Mouse (Mus musculus) lung, embryonic 14.5 days (tissue): ENCODE measurements at regions not wholly inside any gene's neighbourhood (a gene's known extent, or its start where the extent isn't known, plus 50 kb on each side); places are given as distances from the start of the nearest gene placed in this dataset.

ENCODE experiments used
- ATAC-seq: fragments of 200-750 bp; cut with Nextera tagmentation; 2 replicates; pipeline ENCODE4 v1.8.0; 2017; ENCODE audit warnings: mild to moderate bottlenecking, moderate TSS enrichment, moderate library complexity; ENCODE audit not compliant: insufficient read depth
- DNase-seq: peaks from one replicate; pipeline ENCODE4 v3.0.0-alpha.2; 2015
- H3K27ac ChIP-seq: fragments of 300-500 bp; sonication (generic); 2 replicates; pipeline ENCODE4 v1.5.1; 2014; ENCODE audit warnings: low read depth, mild to moderate bottlenecking, moderate library complexity
- H3K27me3 ChIP-seq: fragments of 300-500 bp; sonication (generic); 2 replicates; pipeline ENCODE4 v1.6.1; 2014; ENCODE audit warnings: low read length, control low read depth; ENCODE audit not compliant: insufficient read depth
- H3K36me3 ChIP-seq: fragments of 300-500 bp; sonication (generic); 2 replicates; pipeline ENCODE4 v1.6.1; 2014; ENCODE audit warnings: control low read depth; ENCODE audit not compliant: insufficient read depth
- H3K4me1 ChIP-seq: fragments of 300-500 bp; sonication (generic); 2 replicates; pipeline ENCODE4 v1.6.1; 2014; ENCODE audit warnings: antibody characterized with exemption, control low read depth; ENCODE audit not compliant: insufficient read depth
- H3K4me2 ChIP-seq: fragments of 300-500 bp; sonication (generic); 2 replicates; pipeline ENCODE4 v1.6.1; 2014; ENCODE audit warnings: mild to moderate bottlenecking
- H3K4me3 ChIP-seq: fragments of 300-500 bp; sonication (generic); 2 replicates; pipeline ENCODE4 v1.5.1; 2014; ENCODE audit warnings: low read depth, low read length
- H3K9ac ChIP-seq: fragments of 300-500 bp; sonication (generic); 2 replicates; pipeline ENCODE4 v1.6.1; 2014
- H3K9me3 ChIP-seq: fragments of 300-500 bp; sonication (generic); 2 replicates; pipeline ENCODE4 v1.6.1; 2016; ENCODE audit warnings: low read depth, low read length, control low read depth
- CTCF ChIP-seq: IDR thresholded peaks from 2 replicates; pipeline ENCODE4 v1.5.1; 2016; ENCODE audit warnings: antibody characterized with exemption, low read depth
- WGBS: fragments of 180-500 bp; shearing (Covaris S2); extraction: QIAGEN DNeasy Blood & Tissue Kit; methylation state at CpG from one replicate; pipeline ENCODE4 v1.1.7; 2014; 5-methylcytosine and 5-hydroxymethylcytosine counted together

DNA sequence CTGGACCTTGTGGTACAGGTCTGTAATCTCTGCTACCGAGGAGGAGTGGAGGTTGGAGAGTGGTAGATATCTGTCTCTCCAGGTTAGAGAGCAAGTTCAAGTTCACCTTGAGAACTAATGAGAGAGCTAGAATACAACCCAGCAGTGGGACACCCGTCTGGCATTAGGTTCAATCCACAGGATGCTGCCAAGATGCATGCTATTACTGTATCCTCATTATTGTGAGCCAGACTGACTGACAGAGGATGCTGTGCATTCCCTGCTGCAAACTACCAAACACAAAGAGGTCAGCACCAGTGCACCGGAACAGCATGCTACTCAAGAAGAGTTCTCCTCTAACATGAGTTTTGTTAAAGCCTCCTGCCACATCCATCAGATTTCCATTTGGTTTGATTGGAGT, 253.6 kb upstream of the Tram1l1 start:
- Histone ChIP-seq H3K9me3 (no peaks in the 10 kb centered on the region), H3K36me3 (no peaks in the 10 kb centered on the region), H3K4me1 (no peaks in the 10 kb centered on the region), H3K27ac (no peak overlapping the region), H3K9ac (no peak overlapping the region), H3K4me3 (no peak overlapping the region), H3K4me2 (no peak overlapping the region), H3K27me3 (no peaks in the 10 kb centered on the region)
- DNase-seq (no peak), ATAC-seq (no peak)
- no peak for TF ChIP-seq CTCF
- 78% methylated on average over 3 of the region's 3 CpGs for WGBS

DNA sequence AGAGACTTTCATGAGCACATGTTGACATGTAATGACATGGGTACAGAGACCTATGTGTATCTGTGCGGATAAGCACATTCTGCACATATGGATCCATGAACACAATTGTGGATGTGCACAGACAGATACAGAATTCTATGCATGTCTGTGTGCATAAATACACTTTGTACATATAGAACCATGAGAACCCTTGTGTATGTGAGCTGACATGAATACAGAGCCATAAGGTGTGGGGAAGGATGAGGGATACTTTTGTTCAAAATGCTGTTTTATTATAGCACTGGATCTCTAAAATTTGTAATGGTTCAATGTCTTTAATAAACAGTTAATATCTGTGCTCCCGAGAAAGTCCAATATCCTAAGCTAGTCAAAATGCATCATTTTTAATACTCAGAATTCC, 253.1 kb upstream of the Tram1l1 start:
- Histone ChIP-seq H3K9ac (no peak overlapping the region), H3K9me3 (no peaks in the 10 kb centered on the region), H3K4me2 (no peak overlapping the region), H3K4me1 (no peaks in the 10 kb centered on the region), H3K4me3 (no peak overlapping the region), H3K36me3 (no peaks in the 10 kb centered on the region), H3K27ac (no peak overlapping the region), H3K27me3 (no peaks in the 10 kb centered on the region)
- 82% methylated on average over 2 of the region's 2 CpGs for WGBS
- DNase-seq (no peak), ATAC-seq (no peak)
- TF ChIP-seq CTCF, result no peak

DNA sequence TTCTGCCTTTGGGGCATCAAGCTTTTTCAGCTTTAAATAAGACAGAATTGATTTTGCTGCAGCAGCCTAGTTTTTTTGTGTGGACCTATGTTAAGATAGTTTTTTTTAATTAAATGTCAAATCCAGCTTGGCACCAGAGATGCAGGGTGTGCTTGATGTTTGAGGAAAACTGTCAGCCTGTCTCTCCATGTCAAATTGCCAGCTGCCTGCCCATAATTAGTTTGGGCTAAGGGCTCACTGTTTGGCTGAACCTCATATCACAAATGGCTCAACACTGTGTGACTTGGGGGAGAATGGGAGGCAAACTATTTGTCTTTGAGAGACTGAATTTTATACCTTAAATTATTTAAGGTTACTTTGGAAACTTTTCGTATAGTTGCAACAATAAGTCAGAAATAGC, 252.7 kb upstream of the Tram1l1 start:
- Histone ChIP-seq H3K27ac (no peak overlapping the region), H3K4me2 (no peak overlapping the region), H3K4me3 (no peak overlapping the region), H3K36me3 (no peaks in the 10 kb centered on the region), H3K4me1 (no peaks in the 10 kb centered on the region), H3K9ac (no peak overlapping the region), H3K9me3 (no peaks in the 10 kb centered on the region), H3K27me3 (no peaks in the 10 kb centered on the region)
- TF ChIP-seq CTCF, result no peak
- ATAC-seq (no peak), DNase-seq (no peak)
- WGBS, result 50% methylated on average over 1 of the region's 1 CpGs

DNA sequence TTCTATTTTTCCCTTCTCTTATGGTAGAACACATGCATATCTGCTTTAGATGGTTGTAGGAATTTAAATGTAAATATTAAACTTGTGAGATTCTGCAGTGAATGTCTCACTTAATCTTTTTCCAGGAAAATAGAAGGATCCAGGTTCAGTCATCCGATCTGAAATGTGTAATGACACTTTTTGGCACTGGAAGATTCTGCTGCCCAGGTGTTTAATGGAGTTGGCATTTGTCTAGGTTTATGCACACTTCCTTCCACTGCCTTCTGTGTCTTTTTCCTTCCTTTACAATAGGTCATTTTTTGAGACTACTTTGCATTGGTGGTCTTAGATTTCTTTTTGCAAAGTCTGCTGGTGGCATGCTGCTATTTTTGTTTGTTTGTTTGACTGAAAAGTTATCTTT, 251.5 kb upstream of the Tram1l1 start:
- Histone ChIP-seq H3K27ac (no peak overlapping the region), H3K4me1 (no peaks in the 10 kb centered on the region), H3K9ac (no peak overlapping the region), H3K36me3 (no peaks in the 10 kb centered on the region), H3K4me3 (no peak overlapping the region), H3K9me3 (no peaks in the 10 kb centered on the region), H3K4me2 (no peak overlapping the region), H3K27me3 (no peaks in the 10 kb centered on the region)
- DNase-seq, result no peak
- 42% methylated on average over 1 of the region's 1 CpGs for WGBS
- no peak for ATAC-seq
- no peak for TF ChIP-seq CTCF

DNA sequence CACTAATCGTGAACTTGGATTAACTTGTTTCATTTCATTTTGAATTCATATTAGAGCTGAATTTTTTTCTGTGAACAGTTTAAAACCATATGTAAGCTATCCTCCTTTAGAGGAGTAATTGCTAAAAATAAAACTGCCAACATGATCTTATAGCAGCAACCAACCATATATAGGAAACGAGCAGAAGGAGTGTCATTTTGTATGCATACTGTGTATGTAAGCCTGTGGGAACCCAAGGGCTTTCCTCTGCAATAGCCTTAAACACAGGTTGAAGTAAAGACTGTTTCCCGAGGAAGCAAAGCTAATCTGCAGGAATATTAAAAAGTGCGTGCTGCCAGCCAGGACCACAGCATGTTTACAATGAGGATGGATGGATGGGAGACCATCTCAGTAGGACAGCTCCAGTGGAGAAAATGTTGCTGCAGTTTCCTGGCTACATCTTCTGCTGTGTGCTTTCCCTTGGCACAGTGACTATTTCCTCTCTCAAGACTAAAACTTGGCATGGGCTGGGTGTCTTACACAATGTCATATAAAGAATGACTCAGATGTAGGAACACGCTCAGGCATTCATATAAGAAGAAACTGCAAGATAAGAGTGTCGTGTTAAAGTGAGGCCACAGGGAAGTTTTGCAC, 244.6 kb upstream of the Tram1l1 start:
- no peaks in the 10 kb centered on the region for H3K36me3 ChIP-seq
- no peak overlapping the region for H3K27ac ChIP-seq
- H3K9ac ChIP-seq, result no peak overlapping the region
- 43% methylated on average over 6 of the region's 6 CpGs for WGBS
- no peaks in the 10 kb centered on the region for H3K9me3 ChIP-seq
- peak; percentile 90 for ATAC-seq
- no peaks in the 10 kb centered on the region for H3K4me1 ChIP-seq
- H3K4me3 ChIP-seq, result no peak overlapping the region
- no peaks in the 10 kb centered on the region for H3K27me3 ChIP-seq
- no peak overlapping the region for H3K4me2 ChIP-seq
- peak; percentile 74 for DNase-seq
- TF ChIP-seq CTCF, result no peak

DNA sequence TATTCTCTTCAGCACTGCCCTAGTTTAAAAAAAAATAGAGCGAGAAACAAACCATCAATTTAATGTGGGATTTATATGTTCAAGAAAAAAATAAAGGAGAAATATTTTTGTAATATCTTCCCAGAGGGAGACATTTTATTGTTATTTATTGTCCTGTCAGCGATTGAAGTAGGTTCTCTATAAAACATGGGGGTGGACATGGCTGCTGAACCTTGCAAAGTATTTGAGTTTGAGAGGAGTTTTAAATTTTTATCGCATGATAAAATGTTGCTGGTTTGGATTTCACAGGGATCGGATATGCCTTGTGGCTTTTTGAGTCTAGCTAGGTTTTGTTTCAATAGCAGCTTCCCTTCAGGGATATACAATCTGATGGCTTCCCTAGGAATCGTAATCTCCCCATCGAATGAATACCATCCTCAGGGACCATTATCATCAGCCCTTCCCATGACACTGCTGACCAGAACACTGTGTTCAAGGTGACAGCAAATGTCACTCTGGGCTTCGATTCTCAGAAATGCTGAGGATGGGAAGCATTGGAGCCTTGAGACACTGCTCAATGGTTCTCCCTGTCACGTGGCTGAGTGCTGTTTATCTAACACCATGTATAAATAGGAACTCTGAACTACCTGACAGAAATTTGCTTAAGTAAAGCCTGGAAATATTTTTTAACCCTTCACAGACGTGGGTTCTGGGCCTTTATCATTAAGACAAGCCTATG, 228.1 kb upstream of the Tram1l1 start:
- no peak overlapping the region for H3K4me2 ChIP-seq
- no peaks in the 10 kb centered on the region for H3K9me3 ChIP-seq
- H3K9ac ChIP-seq, result no peak overlapping the region
- H3K4me3 ChIP-seq, result no peak overlapping the region
- no peaks in the 10 kb centered on the region for H3K4me1 ChIP-seq
- TF ChIP-seq CTCF, result no peak
- no peaks in the 10 kb centered on the region for H3K36me3 ChIP-seq
- no peak for ATAC-seq
- 68% methylated on average over 9 of the region's 9 CpGs for WGBS
- H3K27me3 ChIP-seq, result no peaks in the 10 kb centered on the region
- H3K27ac ChIP-seq, result no peak overlapping the region
- DNase-seq, result no peak

DNA sequence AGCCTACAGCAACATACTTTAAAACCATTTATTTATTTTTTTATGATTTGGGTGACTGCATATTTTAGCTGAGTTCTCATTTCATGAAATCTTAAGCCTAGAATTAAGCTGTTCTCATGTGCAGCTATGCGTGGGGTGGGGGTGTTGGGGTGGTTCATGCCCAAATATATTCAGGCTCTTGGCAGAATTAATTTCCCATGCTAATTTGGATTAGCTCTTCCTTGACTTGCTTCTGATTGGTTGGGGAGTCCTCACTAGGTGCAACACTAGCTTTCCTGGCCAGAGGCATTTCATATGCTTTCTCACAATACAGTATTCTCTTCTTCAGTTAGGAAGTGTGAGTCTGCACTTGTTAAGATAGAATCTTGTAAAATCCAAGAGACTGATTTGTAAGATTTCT, 206.7 kb upstream of the Tram1l1 start:
- ATAC-seq, result no peak
- no peak overlapping the region for H3K9ac ChIP-seq
- no peaks in the 10 kb centered on the region for H3K9me3 ChIP-seq
- no peaks in the 10 kb centered on the region for H3K36me3 ChIP-seq
- H3K4me2 ChIP-seq, result no peak overlapping the region
- WGBS, result 84% methylated on average over 1 of the region's 1 CpGs
- no peaks in the 10 kb centered on the region for H3K4me1 ChIP-seq
- H3K27me3 ChIP-seq, result no peaks in the 10 kb centered on the region
- H3K27ac ChIP-seq, result no peak overlapping the region
- H3K4me3 ChIP-seq, result no peak overlapping the region
- DNase-seq, result no peak
- TF ChIP-seq CTCF, result no peak

DNA sequence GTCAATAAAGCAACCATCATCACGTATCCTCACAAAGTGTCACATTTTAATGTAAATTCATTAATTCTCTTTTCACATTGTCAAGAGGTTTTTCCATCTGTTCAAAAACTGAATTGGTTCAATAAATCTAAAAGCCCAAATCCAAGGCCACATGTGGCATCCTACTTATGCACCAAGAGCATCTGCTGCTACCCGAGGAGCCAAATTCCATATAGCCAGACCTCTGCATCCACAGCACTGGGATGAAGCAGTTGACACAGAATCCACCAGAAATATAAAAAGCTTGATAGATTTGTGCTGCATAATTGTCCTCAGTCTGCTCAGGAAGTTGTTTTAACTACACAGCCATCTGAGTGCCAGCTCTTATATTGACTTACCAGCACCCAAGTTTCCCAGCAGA, 164.4 kb upstream of the Tram1l1 start:
- Histone ChIP-seq H3K9ac (no peak overlapping the region), H3K36me3 (no peaks in the 10 kb centered on the region), H3K9me3 (no peaks in the 10 kb centered on the region), H3K27ac (no peak overlapping the region), H3K27me3 (no peaks in the 10 kb centered on the region), H3K4me1 (no peaks in the 10 kb centered on the region), H3K4me2 (no peak overlapping the region), H3K4me3 (no peak overlapping the region)
- TF ChIP-seq CTCF, result no peak
- WGBS, result 71% methylated on average over 2 of the region's 2 CpGs
- no peak for DNase-seq
- ATAC-seq, result no peak
